Mouse (Mus musculus): ENCODE results near the gene Fbxo39. TPM values are rescaled to one million over a fixed set of nuclear protein-coding genes. Genes with fewer than 3 reads are reported as not detected.

The Fbxo39 gene
- polyA plus RNA-seq, 1 experiment from 2014 or later, result not detected

Other genes starting within 250 kb of the Fbxo39 start
- gene Pitpnm3, start 178.7 kb upstream of the Fbxo39 start, polyA plus RNA-seq (2015; fragmentation: Nextera tagmentation; extraction: Ambion mirVana), result 1.9 and 2.0 TPM in 2 replicates
- 1.3 and 1.5 TPM in 2 replicates for gene Gm43951, start 107.6 kb upstream of the Fbxo39 start, polyA plus RNA-seq (2015; fragmentation: Nextera tagmentation; extraction: Ambion mirVana)
- gene 4933427D14Rik, start 107.0 kb upstream of the Fbxo39 start, polyA plus RNA-seq (2015; fragmentation: Nextera tagmentation; extraction: Ambion mirVana), result 26.3 and 28.4 TPM in 2 replicates
- gene Txndc17, start 106.9 kb upstream of the Fbxo39 start, polyA plus RNA-seq (2015; fragmentation: Nextera tagmentation; extraction: Ambion mirVana), result 160 and 166 TPM in 2 replicates
- 62.5 and 67.2 TPM in 2 replicates for gene Med31, start 98.9 kb upstream of the Fbxo39 start, polyA plus RNA-seq (2015; fragmentation: Nextera tagmentation; extraction: Ambion mirVana)
- gene Slc13a5, start 47.2 kb upstream of the Fbxo39 start, polyA plus RNA-seq (2015; fragmentation: Nextera tagmentation; extraction: Ambion mirVana), result 1.4 and 1.5 TPM in 2 replicates
- 1.8 and 2.0 TPM in 2 replicates for gene Xaf1, start 12.8 kb upstream of the Fbxo39 start, polyA plus RNA-seq (2015; fragmentation: Nextera tagmentation; extraction: Ambion mirVana)
- gene Tekt1, start 48.0 kb downstream of the Fbxo39 start, polyA plus RNA-seq (2015; fragmentation: Nextera tagmentation; extraction: Ambion mirVana), result 7.5 and 9.3 TPM in 2 replicates
- 6.2 and 6.4 TPM in 2 replicates for gene Smtnl2, start 97.3 kb downstream of the Fbxo39 start, polyA plus RNA-seq (2015; fragmentation: Nextera tagmentation; extraction: Ambion mirVana)
- not detected in 2 replicates for gene Ggt6, start 121.1 kb downstream of the Fbxo39 start, polyA plus RNA-seq (2015; fragmentation: Nextera tagmentation; extraction: Ambion mirVana)
- 74.5 and 79.9 TPM in 2 replicates for gene Mybbp1a, start 126.9 kb downstream of the Fbxo39 start, polyA plus RNA-seq (2015; fragmentation: Nextera tagmentation; extraction: Ambion mirVana)
- 8.4 and 9.7 TPM in 2 replicates for gene Spns2, start 175.5 kb downstream of the Fbxo39 start, polyA plus RNA-seq (2015; fragmentation: Nextera tagmentation; extraction: Ambion mirVana)
- 0.10 and 0.16 TPM in 2 replicates for gene Spns3, start 236.1 kb downstream of the Fbxo39 start, polyA plus RNA-seq (2015; fragmentation: Nextera tagmentation; extraction: Ambion mirVana)

Data from hindbrain, embryonic 13.5 days (tissue).